ENCODE assay signal across 8 mouse cellular contexts in genomic region chr4:114611166-114611929, GRCm38 (mm10).
A peak's percentile ranks its signal among the peaks of the same experiment; 100 is the strongest.
DNase-seq lines count a peak whose midpoint lies in the region; ATAC-seq and TF ChIP-seq lines count a peak whose summit lies in the region.

No protein-coding gene starts in this region.

- no peak overlapping the region for H3K9ac ChIP-seq in liver, postnatal 0 days (replicated peaks)

- no peaks in the 10 kb centered on the region for H3K36me3 ChIP-seq in liver, postnatal 0 days (replicated peaks; ENCODE audit: insufficient read depth, low read length)

- ATAC-seq in liver, postnatal 0 days, result no peak
- ATAC-seq in inflammation-experienced regulatory T-cells, adult 6 months, result no peak

- 71% methylated on average over 8 of the region's 8 CpGs for WGBS in liver, postnatal 0 days (ENCODE audit: insufficient replicate concordance)

- intact Hi-C loops in left cerebral cortex, postnatal 4 days (cut with DNase I), result no loop called here

- no peak overlapping the region for H3K4me2 ChIP-seq in liver, postnatal 0 days (ENCODE audit: low read depth, low read length)

- peak; percentile 23 for TF ChIP-seq CTCF in liver, postnatal 0 days (IDR thresholded peaks at IDR 0.05; ENCODE audit: low read depth)

- no peaks in the 10 kb centered on the region for H3K27me3 ChIP-seq in liver, postnatal 0 days (ENCODE audit: insufficient read depth, low read length)

- peak; percentile 50 to 66 for DNase-seq in heart, adult 18-20 months
- no peak for DNase-seq in heart, adult 8-10 months (ENCODE audit: low spot score)
- no peak for DNase-seq in liver, postnatal 0 days
- no peak for DNase-seq in liver
- peak; percentile 34 for DNase-seq in adrenal gland, postnatal 14 days
- peak; percentile 74 for DNase-seq in left cerebral cortex, postnatal 4 days
- no peak for DNase-seq in retina, postnatal 1 day

- no peak overlapping the region for H3K27ac ChIP-seq in liver, postnatal 0 days (ENCODE audit: low read depth)

- H3K9me3 ChIP-seq in liver, postnatal 0 days (ENCODE audit: low read length), result no peaks in the 10 kb centered on the region

- no peak overlapping the region for H3K4me3 ChIP-seq in liver, postnatal 0 days (ENCODE audit: low read depth, low read length)

- no peak for TF ChIP-seq EP300 in liver, postnatal 0 days (IDR thresholded peaks at IDR 0.05; ENCODE audit: low read depth)

- H3K4me1 ChIP-seq in liver, postnatal 0 days (ENCODE audit: insufficient read depth), result no peaks in the 10 kb centered on the region

Comparison
In these comparisons a context has a peak if more than half of its experiments do, and no peak if none do; other contexts are left out.
1. DNase-seq: peak in heart, adult 18-20 months (2 of 2), adrenal gland, postnatal 14 days (single experiment) and left cerebral cortex, postnatal 4 days (single experiment); none in heart, adult 8-10 months (single experiment), liver, postnatal 0 days (single experiment), liver (single experiment) and retina, postnatal 1 day (single experiment).